In genomic region chr16:91826893-91827292, GRCm38 (mm10) we compare ENCODE assay signal across 14 mouse cellular contexts.
A peak's percentile ranks its signal among the peaks of the same experiment; 100 is the strongest.
DNase-seq lines count a peak whose midpoint lies in the region; ATAC-seq lines count a peak whose summit lies in the region.
"Had no signal": no experiment of that assay in that cellular context is flagged by ENCODE, and none has a peak within 500 bp of the region (broad histone marks: within the 10 kb centered on the region; RNA-seq: fewer than 3 reads in every experiment).

No protein-coding gene starts in this region.

- no peaks in the 10 kb centered on the region for H3K27me3 ChIP-seq in forebrain, embryonic 12.5 days
- no peaks in the 10 kb centered on the region for H3K27me3 ChIP-seq in forebrain, embryonic 16.5 days (replicated peaks; ENCODE audit: control insufficient read depth, insufficient read depth, low read length)
- no peaks in the 10 kb centered on the region for H3K27me3 ChIP-seq in hindbrain, embryonic 12.5 days
- no peaks in the 10 kb centered on the region for H3K27me3 ChIP-seq in hindbrain, embryonic 14.5 days (ENCODE audit: control insufficient read depth, insufficient read depth, low read length)
- no peaks in the 10 kb centered on the region for H3K27me3 ChIP-seq in neural tube, embryonic 15.5 days (replicated peaks)
- no peaks in the 10 kb centered on the region for H3K27me3 ChIP-seq in kidney, embryonic 16.5 days (ENCODE audit: insufficient read depth, low read length)
- H3K27me3 ChIP-seq: neural tube, embryonic 13.5 days had no signal

- no peak overlapping the region for H3K4me3 ChIP-seq in forebrain, embryonic 12.5 days (replicated peaks)
- H3K4me3 ChIP-seq in forebrain, embryonic 16.5 days (replicated peaks; ENCODE audit: low read length), result no peak overlapping the region
- no peak overlapping the region for H3K4me3 ChIP-seq in hindbrain, embryonic 12.5 days
- no peak overlapping the region for H3K4me3 ChIP-seq in hindbrain, embryonic 14.5 days (replicated peaks; ENCODE audit: low read length)
- H3K4me3 ChIP-seq in neural tube, embryonic 15.5 days (replicated peaks), result no peak overlapping the region
- no peak overlapping the region for H3K4me3 ChIP-seq in kidney, embryonic 16.5 days (ENCODE audit: low read length)
- H3K4me3 ChIP-seq: neural tube, embryonic 13.5 days had no signal

- WGBS in forebrain, embryonic 12.5 days, result 24% methylated on average over 2 of the region's 2 CpGs
- 35% methylated on average over 2 of the region's 2 CpGs for WGBS in forebrain, embryonic 16.5 days
- WGBS in hindbrain, embryonic 12.5 days, result 32% methylated on average over 2 of the region's 2 CpGs
- 42% methylated on average over 2 of the region's 2 CpGs for WGBS in hindbrain, embryonic 14.5 days
- 36% methylated on average over 2 of the region's 2 CpGs for WGBS in neural tube, embryonic 15.5 days
- WGBS in kidney, embryonic 16.5 days, result 70% methylated on average over 2 of the region's 2 CpGs

- no peaks in the 10 kb centered on the region for H3K9me3 ChIP-seq in forebrain, embryonic 12.5 days
- H3K9me3 ChIP-seq in forebrain, embryonic 16.5 days (ENCODE audit: control insufficient read depth, low read length), result no peaks in the 10 kb centered on the region
- H3K9me3 ChIP-seq in hindbrain, embryonic 12.5 days (replicated peaks), result no peaks in the 10 kb centered on the region
- H3K9me3 ChIP-seq in hindbrain, embryonic 14.5 days (ENCODE audit: control insufficient read depth, low read length), result no peaks in the 10 kb centered on the region
- H3K9me3 ChIP-seq in neural tube, embryonic 15.5 days (replicated peaks), result no peaks in the 10 kb centered on the region
- H3K9me3 ChIP-seq in kidney, embryonic 16.5 days (ENCODE audit: low read length), result no peaks in the 10 kb centered on the region
- H3K9me3 ChIP-seq: neural tube, embryonic 13.5 days had no signal

- peaks cover 38% of the 10 kb centered on the region for H3K36me3 ChIP-seq in forebrain, embryonic 12.5 days (replicated peaks)
- H3K36me3 ChIP-seq in forebrain, embryonic 16.5 days (ENCODE audit: control insufficient read depth, insufficient read depth), result peaks cover 11% of the 10 kb centered on the region
- peaks cover 48% of the 10 kb centered on the region for H3K36me3 ChIP-seq in hindbrain, embryonic 12.5 days
- H3K36me3 ChIP-seq in hindbrain, embryonic 14.5 days (replicated peaks; ENCODE audit: control insufficient read depth, insufficient read depth), result peaks cover 63% of the 10 kb centered on the region
- peaks cover 42% of the 10 kb centered on the region for H3K36me3 ChIP-seq in neural tube, embryonic 15.5 days
- peaks cover 21% of the 10 kb centered on the region for H3K36me3 ChIP-seq in kidney, embryonic 16.5 days (ENCODE audit: insufficient read depth, low read length)

- H3K4me1 ChIP-seq in forebrain, embryonic 12.5 days, result peaks cover 22% of the 10 kb centered on the region
- no peaks in the 10 kb centered on the region for H3K4me1 ChIP-seq in forebrain, embryonic 16.5 days (replicated peaks; ENCODE audit: control insufficient read depth, insufficient read depth, low read length)
- peaks cover 21% of the 10 kb centered on the region for H3K4me1 ChIP-seq in hindbrain, embryonic 12.5 days
- H3K4me1 ChIP-seq in hindbrain, embryonic 14.5 days (replicated peaks; ENCODE audit: control insufficient read depth, insufficient read depth, low read length), result peaks cover 5% of the 10 kb centered on the region; the same call in 1 of the 2 replicates
- H3K4me1 ChIP-seq in neural tube, embryonic 15.5 days, result peaks cover 13% of the 10 kb centered on the region
- peaks cover 20% of the 10 kb centered on the region for H3K4me1 ChIP-seq in kidney, embryonic 16.5 days (ENCODE audit: insufficient read depth, low read length)

- ATAC-seq in forebrain, embryonic 12.5 days (ENCODE audit: low FRiP score), result no peak
- ATAC-seq in forebrain, embryonic 16.5 days, result no peak
- ATAC-seq in hindbrain, embryonic 12.5 days (ENCODE audit: low FRiP score), result no peak
- ATAC-seq in hindbrain, embryonic 14.5 days (ENCODE audit: low FRiP score), result no peak
- no peak for ATAC-seq in neural tube, embryonic 15.5 days (ENCODE audit: low FRiP score)
- ATAC-seq in kidney, embryonic 16.5 days (ENCODE audit: low FRiP score, low TSS enrichment), result no peak

- peak overlapping the region; percentile 65 for H3K27ac ChIP-seq in forebrain, embryonic 12.5 days
- H3K27ac ChIP-seq in forebrain, embryonic 16.5 days (ENCODE audit: low read length), result no peak overlapping the region
- peak overlapping the region; percentile 19; the same call in 1 of the 2 replicates for H3K27ac ChIP-seq in hindbrain, embryonic 12.5 days
- no peak overlapping the region for H3K27ac ChIP-seq in hindbrain, embryonic 14.5 days
- H3K27ac ChIP-seq in neural tube, embryonic 15.5 days (replicated peaks), result 0 out of 2 replicates have a peak overlapping the region, but pooled peaks have one; percentile 33
- no peak overlapping the region for H3K27ac ChIP-seq in kidney, embryonic 16.5 days (ENCODE audit: low read length)
- H3K27ac ChIP-seq: neural tube, embryonic 13.5 days had no signal

- no peak overlapping the region for H3K4me2 ChIP-seq in forebrain, embryonic 12.5 days
- H3K4me2 ChIP-seq in forebrain, embryonic 16.5 days (ENCODE audit: low read length), result no peak overlapping the region
- H3K4me2 ChIP-seq in hindbrain, embryonic 12.5 days (replicated peaks), result no peak overlapping the region
- no peak overlapping the region for H3K4me2 ChIP-seq in hindbrain, embryonic 14.5 days (replicated peaks)
- H3K4me2 ChIP-seq in neural tube, embryonic 15.5 days, result no peak overlapping the region
- H3K4me2 ChIP-seq in kidney, embryonic 16.5 days (replicated peaks; ENCODE audit: low read depth, low read length), result no peak overlapping the region
- H3K4me2 ChIP-seq: neural tube, embryonic 13.5 days had no signal

- H3K9ac ChIP-seq in forebrain, embryonic 12.5 days, result no peak overlapping the region
- H3K9ac ChIP-seq in forebrain, embryonic 16.5 days (replicated peaks; ENCODE audit: low read depth, low read length), result no peak overlapping the region
- H3K9ac ChIP-seq in hindbrain, embryonic 12.5 days, result no peak overlapping the region; the same call in 1 of the 2 replicates
- H3K9ac ChIP-seq in hindbrain, embryonic 14.5 days, result no peak overlapping the region
- H3K9ac ChIP-seq in neural tube, embryonic 15.5 days (replicated peaks), result no peak overlapping the region
- H3K9ac ChIP-seq in kidney, embryonic 16.5 days (replicated peaks; ENCODE audit: low read length), result no peak overlapping the region
- H3K9ac ChIP-seq: neural tube, embryonic 13.5 days had no signal

- DNase-seq in hindbrain, embryonic 14.5 days (ENCODE audit: low spot score), result no peak
- DNase-seq in neural tube, embryonic 10.5 days (ENCODE audit: extremely low spot score, low spot score), result no peak
- DNase-seq in natural killer cell, adult 2 months (ENCODE audit: low spot score in 2 of 2), result no peak
- DNase-seq: adrenal gland, postnatal 25 days; cerebellum, adult 11-12 months; gastrocnemius, postnatal 25 days; kidney, postnatal 4 days; thymus, adult 2 months had no signal

Comparison
In these comparisons a context has a peak if more than half of its experiments do, and no peak if none do; other contexts are left out.
1. H3K27ac ChIP-seq: peak in forebrain, embryonic 12.5 days (single experiment), hindbrain, embryonic 12.5 days (single experiment) and neural tube, embryonic 15.5 days (single experiment); none in forebrain, embryonic 16.5 days (single experiment), hindbrain, embryonic 14.5 days (single experiment) and kidney, embryonic 16.5 days (single experiment).